Mouse (Mus musculus) cerebellum, adult 18-20 months (tissue): Measurements from ENCODE around the gene B9d2.
A peak's percentile ranks its signal among the peaks of the same experiment; 100 is the strongest.

Experiments used
- DNase-seq, 2 experiments: peaks; one replicate each; pipeline ENCODE4 v3.0.0; 2021

B9d2 gene

GRCm38 (mm10) chr7:25680514-25681258 is at the start of gene B9d2:
B9d2 (plus strand) TSS chr7:25680780.
- DNase-seq = peak; percentile 90 to 91

GRCm38 (mm10) chr7:25632679-25633078 is 47.9 kb upstream of the B9d2 start:
- DNase-seq = no peak

DNA sequence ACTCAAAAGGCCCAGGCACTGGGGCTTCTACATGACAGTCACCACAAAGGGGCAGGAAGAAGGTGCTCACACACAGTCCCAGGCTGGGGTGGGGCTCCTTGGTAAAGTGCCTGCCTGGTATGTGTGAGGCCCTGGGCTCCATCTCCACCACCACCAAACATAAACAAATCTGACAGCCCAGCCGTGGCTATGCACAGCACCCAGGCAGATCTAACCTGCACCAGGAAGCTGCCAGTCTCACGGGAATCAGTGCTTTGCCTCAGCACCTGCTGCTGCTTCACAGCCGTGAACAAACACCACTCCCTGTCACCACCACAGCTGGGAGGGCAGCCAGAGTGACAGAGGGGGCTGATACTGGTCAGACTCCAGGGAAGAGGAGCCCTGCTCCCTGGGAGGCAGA is 44.2 kb upstream of the B9d2 start:
- no peak for DNase-seq

GRCm38 (mm10) chr7:25637099-25637498 is 43.5 kb upstream of the B9d2 start:
- DNase-seq = no peak

DNA sequence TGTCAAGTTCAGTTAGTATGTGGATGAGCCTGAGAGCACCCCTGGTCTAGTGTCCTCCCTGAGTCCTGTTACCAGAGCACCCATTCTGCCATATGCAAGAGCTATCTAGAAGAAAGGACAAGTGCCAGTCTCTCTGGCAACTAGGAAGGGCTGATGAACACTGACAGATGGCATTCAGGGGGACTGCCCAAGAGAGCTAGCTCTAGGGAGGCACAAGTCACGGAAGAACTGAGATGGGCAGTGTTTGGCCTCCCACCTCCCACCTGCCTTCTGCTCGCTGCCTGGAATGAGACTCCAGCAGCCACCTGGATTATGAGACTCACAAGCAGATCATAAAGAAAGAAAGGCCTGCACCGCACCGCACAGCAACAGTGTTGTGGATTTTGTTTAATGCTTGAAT is 40.8 kb upstream of the B9d2 start:
- peak; percentile 57 to 68 for DNase-seq

DNA sequence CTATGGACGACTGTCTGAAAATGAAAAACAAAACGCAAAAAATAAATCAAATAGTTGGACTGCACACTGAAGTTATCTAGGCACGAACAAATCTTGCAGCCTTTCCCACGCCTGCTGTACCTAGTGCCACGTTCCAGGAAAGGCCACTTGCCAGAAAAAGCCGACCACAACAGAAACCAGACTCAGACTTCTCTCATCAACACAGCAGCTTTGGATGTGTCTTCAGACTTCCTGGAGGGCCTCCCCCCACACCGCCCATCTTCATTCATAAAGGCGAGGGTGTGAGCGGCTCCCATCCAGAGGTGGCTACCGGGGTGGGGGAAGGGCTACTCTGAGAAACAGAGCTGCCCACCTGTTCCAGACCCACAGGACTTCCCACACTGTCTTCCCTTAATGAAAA is 36.4 kb upstream of the B9d2 start:
- no peak for DNase-seq

GRCm38 (mm10) chr7:25644631-25645030 is 35.9 kb upstream of the B9d2 start:
- DNase-seq = no peak

- DNase-seq = no peak
Observed at GRCm38 (mm10) chr7:25645074-25645473, 35.5 kb upstream of the B9d2 start.

DNA sequence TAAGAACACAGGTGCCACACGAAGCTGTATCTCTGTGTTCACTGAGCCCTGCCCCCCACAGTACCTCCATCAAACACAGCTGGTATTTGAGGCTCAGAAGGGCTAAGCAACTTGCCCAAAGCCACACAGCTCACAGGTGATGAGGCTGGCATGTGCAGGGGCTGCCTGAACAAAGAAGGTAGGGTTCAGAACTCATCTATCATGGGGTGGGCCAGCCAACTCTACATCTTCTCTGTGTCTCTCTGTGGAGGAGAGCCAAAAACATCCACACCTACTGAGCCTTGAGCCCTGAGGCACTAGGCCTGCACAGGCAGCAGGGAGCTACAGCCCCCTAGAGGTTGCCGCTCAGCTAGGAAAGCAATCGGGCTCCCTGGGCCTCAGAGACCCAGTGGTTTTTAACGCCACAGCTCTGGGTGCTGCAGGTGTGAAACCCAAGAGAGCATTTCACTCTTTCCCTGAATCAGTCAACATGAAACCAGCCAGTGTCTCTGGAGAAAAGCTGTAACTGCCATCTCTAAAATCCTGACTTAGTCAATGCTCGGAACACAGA is 32.9 kb upstream of the B9d2 start:
- DNase-seq = no peak

DNA sequence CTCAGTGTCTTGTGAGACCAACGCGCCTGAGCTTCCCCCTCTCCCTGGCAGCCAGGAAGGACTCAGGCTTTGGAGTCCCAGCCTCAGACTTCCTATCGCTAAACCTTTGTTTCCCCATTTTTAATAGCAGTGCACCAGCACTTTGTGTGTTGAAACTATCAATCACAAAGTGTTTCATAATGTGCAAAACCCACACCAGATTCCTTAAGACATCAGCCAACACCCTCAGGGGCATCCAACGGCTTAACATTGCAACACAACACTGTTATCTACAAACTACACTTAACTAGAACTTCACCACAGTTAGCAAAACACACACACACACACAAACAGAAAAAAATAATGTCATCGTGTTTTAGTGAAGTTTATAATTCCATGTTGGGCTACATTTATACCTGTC is 30.7 kb upstream of the B9d2 start:
- no peak for DNase-seq

- DNase-seq = no peak
Observed at GRCm38 (mm10) chr7:25651281-25651680, 29.3 kb upstream of the B9d2 start.

- no peak for DNase-seq
Observed at GRCm38 (mm10) chr7:25652244-25652759, 28.3 kb upstream of the B9d2 start.

- peak; percentile 51 to 63 for DNase-seq
Observed at GRCm38 (mm10) chr7:25655601-25656428, 24.8 kb upstream of the B9d2 start.

DNA sequence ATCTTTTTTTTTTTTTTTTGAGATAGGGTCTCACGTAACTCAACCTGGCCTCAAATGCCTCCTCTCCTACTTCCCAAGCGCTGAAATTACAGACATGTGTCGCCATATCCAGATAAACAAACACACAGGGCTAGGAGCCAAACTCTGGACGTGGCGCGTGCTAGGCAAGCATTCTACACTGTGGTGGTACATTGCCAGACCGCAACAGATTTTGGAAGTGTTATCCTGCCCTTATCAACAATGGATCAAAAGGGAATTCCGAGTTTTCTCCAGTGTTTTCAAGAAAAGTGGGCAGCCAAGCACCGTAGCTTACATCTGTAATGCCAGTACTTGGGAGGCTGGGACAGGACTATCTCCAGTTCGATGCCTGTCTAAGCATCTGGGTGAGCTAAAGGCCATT is 22.8 kb upstream of the B9d2 start:
- DNase-seq = no peak

DNA sequence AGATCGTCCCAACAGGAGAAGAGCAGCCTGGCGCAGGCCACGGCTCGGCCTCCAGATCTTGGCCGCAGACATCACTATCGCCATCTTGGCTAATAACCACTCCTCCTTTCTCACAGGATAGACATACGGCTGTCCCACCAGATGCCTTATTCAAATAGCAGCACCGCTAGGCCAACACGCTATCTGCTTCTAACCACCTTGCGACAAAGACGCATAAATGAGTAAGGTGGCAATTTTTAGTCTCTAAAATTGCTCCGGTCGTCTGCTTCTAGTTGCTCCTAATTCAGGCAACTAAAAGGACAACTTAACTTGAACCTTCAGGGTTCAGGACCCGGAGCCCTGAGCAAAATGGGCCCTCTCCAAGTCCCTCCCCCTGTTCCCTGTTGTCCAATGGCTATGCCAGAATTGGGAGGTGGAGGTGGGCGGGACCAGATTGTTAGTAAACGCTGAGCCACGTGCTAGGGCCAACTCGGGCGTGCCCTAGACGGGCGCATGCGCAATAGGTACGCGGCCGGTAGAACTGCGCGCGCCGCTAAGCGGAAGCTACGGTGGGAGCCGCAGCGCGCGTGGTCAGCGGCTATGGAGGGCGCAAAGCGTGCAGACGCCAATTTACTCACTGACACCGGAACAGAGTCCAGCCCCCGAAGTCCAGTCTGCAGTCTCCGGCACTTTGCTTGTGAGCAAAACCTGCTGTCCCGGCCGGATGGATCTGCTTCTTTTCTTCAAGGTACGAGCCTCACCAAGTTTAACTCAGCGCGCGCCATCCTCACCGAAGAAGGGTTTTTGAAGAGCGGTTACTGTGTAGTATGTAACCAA is 21.7 kb upstream of the B9d2 start, which contains the start of the genes Bckdha and Exosc5:
TSS of gene Bckdha (minus strand) at position 325 of the 816 bp plus-strand sequence.
TSS of gene Exosc5 (plus strand) at position 508 of the 816 bp plus-strand sequence.
- DNase-seq = peak; percentile 99

- DNase-seq = no peak
Observed at GRCm38 (mm10) chr7:25666381-25666780, 14.2 kb upstream of the B9d2 start.

DNA sequence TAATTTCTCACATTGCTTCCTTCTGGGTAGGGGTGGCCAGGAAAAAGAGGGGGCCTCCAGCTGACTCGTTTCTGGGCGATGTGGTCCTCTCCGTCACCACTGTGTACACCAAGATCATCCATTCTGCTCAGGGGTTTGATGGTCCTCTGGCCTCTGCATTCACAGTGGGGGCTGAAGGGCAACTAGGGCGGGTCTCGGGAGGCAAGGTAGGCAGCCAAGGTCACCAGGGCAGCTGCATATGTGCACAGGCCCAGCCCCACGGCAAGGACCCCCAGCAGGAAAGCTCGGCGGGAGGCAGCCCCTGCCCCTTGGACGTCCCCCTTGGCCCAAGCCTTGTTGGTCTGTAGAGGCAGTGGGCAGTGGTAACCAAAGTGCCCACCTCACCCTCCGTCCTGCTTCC is 11.4 kb upstream of the B9d2 start:
- DNase-seq = no peak

- no peak for DNase-seq
Observed at GRCm38 (mm10) chr7:25669631-25670030, 10.9 kb upstream of the B9d2 start.

GRCm38 (mm10) chr7:25670096-25670495 is 10.5 kb upstream of the B9d2 start:
- DNase-seq = no peak

DNA sequence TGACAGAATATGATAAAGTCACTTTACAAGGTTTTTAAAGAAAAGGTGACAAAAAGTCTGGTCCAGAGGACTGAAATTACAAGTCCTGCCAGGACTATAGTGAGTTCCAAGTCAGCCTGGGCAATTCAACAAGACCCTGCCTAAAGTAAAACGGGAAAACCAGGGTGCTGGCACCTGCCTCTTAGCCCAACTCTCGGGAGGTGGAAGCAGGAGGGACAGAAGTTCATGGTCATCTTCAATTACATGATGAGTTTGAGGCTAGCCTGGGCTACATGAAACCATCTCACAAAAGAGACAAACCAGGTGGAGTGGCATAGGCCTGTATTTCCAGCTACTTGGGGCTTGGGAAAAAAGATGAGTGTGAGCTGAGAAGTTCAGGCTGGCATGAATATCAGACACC is 8.9 kb upstream of the B9d2 start:
- no peak for DNase-seq

DNA sequence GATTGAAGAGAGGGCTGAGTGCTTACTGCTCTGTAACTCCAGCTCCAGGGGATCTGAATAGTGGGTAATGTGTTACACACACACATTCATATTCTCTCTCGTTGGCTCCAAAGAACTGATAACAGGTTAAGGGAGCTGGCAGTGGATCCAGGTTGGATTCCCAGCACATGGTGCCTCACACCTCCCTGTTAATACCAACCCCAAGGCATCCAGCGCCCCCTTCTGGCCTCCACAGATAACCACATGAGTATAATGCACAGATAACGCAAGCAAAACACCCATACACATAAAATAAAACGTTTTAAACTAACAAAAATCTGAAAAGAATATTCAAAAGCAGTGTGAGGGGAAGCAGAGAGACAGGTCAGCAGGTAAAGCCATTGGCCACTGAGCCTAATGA is 8.1 kb upstream of the B9d2 start:
- DNase-seq = no peak

- no peak for DNase-seq
Observed at GRCm38 (mm10) chr7:25674297-25674696, 6.3 kb upstream of the B9d2 start.
